Mouse (Mus musculus) kidney, embryonic 14.5 days (tissue): ENCODE results near the gene Ncan. TPM values are rescaled to one million over a fixed set of nuclear protein-coding genes. Genes with fewer than 3 reads are reported as not detected.

Experiments
- microRNA-seq: library from miRNA; unstranded; fragments of <30 nt; microRNA quantifications from one replicate; pipeline ENCODE4, GENCODE M21; 2016
- polyA plus RNA-seq: library from polyadenylated mRNA; unstranded; fragments of >200 nt; fragmentation: Nextera tagmentation; extraction: Ambion mirVana; gene quantifications from 2 replicates; pipeline ENCODE4 v1.2.1, GENCODE M21; 2014

Ncan gene
- polyA plus RNA-seq, 1 experiment from 2014 or later, result 0.19 TPM

Small RNA genes within 50 kb of the gene (microRNA-seq; reads per million reads assigned to microRNA genes)
- gene Mir7066, result not detected

Other genes with a start within 250 kb of the Ncan start
- 0.58 and 0.77 TPM in 2 replicates for gene Cilp2, start 233.2 kb downstream of the Ncan start, polyA plus RNA-seq
- 2.7 and 5.1 TPM in 2 replicates for gene Tssk6, start 218.7 kb downstream of the Ncan start, polyA plus RNA-seq
- 192 and 272 TPM in 2 replicates for gene Ndufa13, start 218.3 kb downstream of the Ncan start, polyA plus RNA-seq
- gene Yjefn3, start 218.2 kb downstream of the Ncan start, polyA plus RNA-seq, result 1.7 and 3.3 TPM in 2 replicates
- 42.1 and 59.0 TPM in 2 replicates for gene Gatad2a, start 124.5 kb downstream of the Ncan start, polyA plus RNA-seq
- 36.2 and 58.4 TPM in 2 replicates for gene Mau2, start 78.1 kb downstream of the Ncan start, polyA plus RNA-seq
- 33.7 and 38.1 TPM in 2 replicates for gene Sugp1, start 78.1 kb downstream of the Ncan start, polyA plus RNA-seq
- 0.55 and 0.89 TPM in 2 replicates for gene Tm6sf2, start 47.9 kb downstream of the Ncan start, polyA plus RNA-seq
- not detected in 2 replicates for gene Hapln4, start 37.4 kb downstream of the Ncan start, polyA plus RNA-seq
- 25.5 and 40.7 TPM in 2 replicates for gene Nr2c2ap, start 10.5 kb upstream of the Ncan start, polyA plus RNA-seq
- 18.6 and 19.6 TPM in 2 replicates for gene Rfxank, start 18.3 kb upstream of the Ncan start, polyA plus RNA-seq
- 49.6 and 64.5 TPM in 2 replicates for gene Borcs8, start 18.6 kb upstream of the Ncan start, polyA plus RNA-seq
- 0.30 and 0.97 TPM in 2 replicates for gene Mef2b, start 18.8 kb upstream of the Ncan start, polyA plus RNA-seq
- 43.6 and 47.5 TPM in 2 replicates for gene Tmem161a, start 51.5 kb upstream of the Ncan start, polyA plus RNA-seq
- gene Slc25a42, start 91.4 kb upstream of the Ncan start, polyA plus RNA-seq, result 2.1 and 3.0 TPM in 2 replicates
- gene Sugp2, start 113.4 kb upstream of the Ncan start, polyA plus RNA-seq, result 23.7 and 33.0 TPM in 2 replicates
- 23.2 and 24.8 TPM in 2 replicates for gene Armc6, start 113.6 kb upstream of the Ncan start, polyA plus RNA-seq
- gene Homer3, start 162.0 kb upstream of the Ncan start, polyA plus RNA-seq, result 54.5 and 70.2 TPM in 2 replicates
- 49.9 TPM in 2 replicates for gene Ddx49, start 181.6 kb upstream of the Ncan start, polyA plus RNA-seq
- 322 and 327 TPM in 2 replicates for gene Cope, start 181.6 kb upstream of the Ncan start, polyA plus RNA-seq
- gene Cers1, start 194.9 kb upstream of the Ncan start, polyA plus RNA-seq, result 2.3 and 2.6 TPM in 2 replicates
- gene Gdf1, start 208.9 kb upstream of the Ncan start, polyA plus RNA-seq, result 7.6 and 7.9 TPM in 2 replicates
- gene Upf1, start 232.4 kb upstream of the Ncan start, polyA plus RNA-seq, result 21.8 and 24.2 TPM in 2 replicates